Mouse (Mus musculus): ENCODE measurements around the gene Tgm2.

DNA sequence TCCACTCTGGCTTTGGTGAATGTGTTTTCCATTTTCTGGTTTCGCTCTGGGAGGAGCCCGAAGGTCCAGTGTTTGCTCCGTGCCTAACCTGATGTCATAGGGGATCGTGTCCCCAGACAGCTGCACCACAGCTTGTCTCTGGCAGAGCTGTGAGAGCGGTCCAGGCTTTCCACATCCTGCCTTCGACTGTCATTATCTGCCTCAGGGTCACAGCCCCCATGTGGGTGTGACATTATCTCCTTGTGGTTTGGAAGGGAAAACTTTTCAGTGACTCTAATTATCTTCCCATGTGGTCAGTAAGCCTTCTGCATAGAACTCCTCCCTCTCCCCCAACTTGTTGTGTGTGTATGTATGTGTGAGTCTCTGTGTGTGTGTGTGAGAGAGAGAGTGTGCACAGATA lies 40.6 kb downstream of the Tgm2 start:
- TF ChIP-seq CTCF (IDR thresholded peaks at IDR 0.05; ENCODE audit: control insufficient read depth, insufficient read depth, low read length) (no peak), POLR2A (IDR thresholded peaks at IDR 0.05; ENCODE audit: borderline replicate concordance, control insufficient read depth, low read depth, low read length) (no peak)
